Mouse (Mus musculus): ENCODE measurements at regions not wholly inside any gene's neighbourhood (a gene's known extent, or its start where the extent isn't known, plus 50 kb on each side); places are given as distances from the start of the nearest gene placed in this dataset.

- WGBS = 23% methylated on average over 2 of the region's 2 CpGs
- TF ChIP-seq POLR2A (IDR thresholded peaks at IDR 0.05; ENCODE audit: low read depth, low read length) = no peak
- no peak for TF ChIP-seq CTCF (IDR thresholded peaks at IDR 0.05; ENCODE audit: extremely low read depth, insufficient read length, insufficient replicate concordance, low read depth, low read length)
- H3K27ac ChIP-seq (ENCODE audit: insufficient read depth, low read depth, low read length) = no peak overlapping the region
Measured at GRCm38 (mm10) chr2:147529161-147529560, 167.4 kb downstream of the Pax1 start.

GRCm38 (mm10) chr2:147515436-147515835 lies 153.7 kb downstream of the Pax1 start:
- H3K4me3 ChIP-seq (ENCODE audit: low read depth, low read length) = no peak overlapping the region
- no peaks in the 10 kb centered on the region for H3K4me1 ChIP-seq (ENCODE audit: control insufficient read depth, insufficient read depth, insufficient read length, low read length)
- WGBS = 59% methylated on average over 3 of the region's 3 CpGs
- TF ChIP-seq POLR2A (IDR thresholded peaks at IDR 0.05; ENCODE audit: low read depth, low read length) = no peak
- no peak for TF ChIP-seq CTCF (IDR thresholded peaks at IDR 0.05; ENCODE audit: extremely low read depth, insufficient read length, insufficient replicate concordance, low read depth, low read length)
- H3K27me3 ChIP-seq (ENCODE audit: control insufficient read depth, insufficient read depth, low read length) = no peaks in the 10 kb centered on the region
- no peaks in the 10 kb centered on the region for H3K36me3 ChIP-seq (ENCODE audit: control insufficient read depth, insufficient read depth, low read length)
- H3K27ac ChIP-seq (ENCODE audit: insufficient read depth, low read depth, low read length) = no peak overlapping the region

More at GRCm38 (mm10) chr2:147529161-147529560, 167.4 kb downstream of the Pax1 start:
- Histone ChIP-seq H3K27me3 (ENCODE audit: control insufficient read depth, insufficient read depth, low read length) (no peaks in the 10 kb centered on the region), H3K36me3 (ENCODE audit: control insufficient read depth, insufficient read depth, low read length) (no peaks in the 10 kb centered on the region), H3K4me3 (ENCODE audit: low read depth, low read length) (no peak overlapping the region), H3K4me1 (ENCODE audit: control insufficient read depth, insufficient read depth, insufficient read length, low read length) (no peaks in the 10 kb centered on the region)

- no peak overlapping the region for H3K4me3 ChIP-seq (ENCODE audit: low read depth, low read length)
- no peak for TF ChIP-seq POLR2A (IDR thresholded peaks at IDR 0.05; ENCODE audit: low read depth, low read length)
- TF ChIP-seq CTCF (IDR thresholded peaks at IDR 0.05; ENCODE audit: extremely low read depth, insufficient read length, insufficient replicate concordance, low read depth, low read length) = no peak
- no peaks in the 10 kb centered on the region for H3K4me1 ChIP-seq (ENCODE audit: control insufficient read depth, insufficient read depth, insufficient read length, low read length)
- H3K27me3 ChIP-seq (ENCODE audit: control insufficient read depth, insufficient read depth, low read length) = no peaks in the 10 kb centered on the region
- H3K27ac ChIP-seq (ENCODE audit: insufficient read depth, low read depth, low read length) = no peak overlapping the region
- H3K36me3 ChIP-seq (ENCODE audit: control insufficient read depth, insufficient read depth, low read length) = no peaks in the 10 kb centered on the region
- WGBS = 79% methylated on average over 3 of the region's 3 CpGs
Measured at GRCm38 (mm10) chr2:147514748-147515147, 153.0 kb downstream of the Pax1 start.

- Histone ChIP-seq H3K27me3 (ENCODE audit: control insufficient read depth, insufficient read depth, low read length) (no peaks in the 10 kb centered on the region), H3K4me3 (ENCODE audit: low read depth, low read length) (no peak overlapping the region), H3K36me3 (ENCODE audit: control insufficient read depth, insufficient read depth, low read length) (no peaks in the 10 kb centered on the region), H3K4me1 (ENCODE audit: control insufficient read depth, insufficient read depth, insufficient read length, low read length) (no peaks in the 10 kb centered on the region), H3K27ac (ENCODE audit: insufficient read depth, low read depth, low read length) (no peak overlapping the region)
- WGBS = 32% methylated on average over 4 of the region's 4 CpGs
- no peak for TF ChIP-seq POLR2A (IDR thresholded peaks at IDR 0.05; ENCODE audit: low read depth, low read length)
- no peak for TF ChIP-seq CTCF (IDR thresholded peaks at IDR 0.05; ENCODE audit: extremely low read depth, insufficient read length, insufficient replicate concordance, low read depth, low read length)
Measured at GRCm38 (mm10) chr2:147503962-147504361, 142.2 kb downstream of the Pax1 start.

- Histone ChIP-seq H3K27me3 (ENCODE audit: control insufficient read depth, insufficient read depth, low read length) (no peaks in the 10 kb centered on the region), H3K27ac (ENCODE audit: insufficient read depth, low read depth, low read length) (no peak overlapping the region), H3K4me3 (ENCODE audit: low read depth, low read length) (no peak overlapping the region), H3K36me3 (ENCODE audit: control insufficient read depth, insufficient read depth, low read length) (no peaks in the 10 kb centered on the region), H3K4me1 (ENCODE audit: control insufficient read depth, insufficient read depth, insufficient read length, low read length) (no peaks in the 10 kb centered on the region)
- TF ChIP-seq POLR2A (IDR thresholded peaks at IDR 0.05; ENCODE audit: low read depth, low read length) = no peak
- TF ChIP-seq CTCF (IDR thresholded peaks at IDR 0.05; ENCODE audit: extremely low read depth, insufficient read length, insufficient replicate concordance, low read depth, low read length) = no peak
- 95% methylated on average over 1 of the region's 1 CpGs for WGBS
Measured at GRCm38 (mm10) chr2:147498731-147499130, 137.0 kb downstream of the Pax1 start.

- TF ChIP-seq CTCF (IDR thresholded peaks at IDR 0.05; ENCODE audit: extremely low read depth, insufficient read length, insufficient replicate concordance, low read depth, low read length) (no peak), POLR2A (IDR thresholded peaks at IDR 0.05; ENCODE audit: low read depth, low read length) (no peak)
- WGBS = 25% methylated on average over 5 of the region's 5 CpGs
- Histone ChIP-seq H3K4me1 (ENCODE audit: control insufficient read depth, insufficient read depth, insufficient read length, low read length) (no peaks in the 10 kb centered on the region), H3K4me3 (ENCODE audit: low read depth, low read length) (no peak overlapping the region), H3K27ac (ENCODE audit: insufficient read depth, low read depth, low read length) (no peak overlapping the region), H3K36me3 (ENCODE audit: control insufficient read depth, insufficient read depth, low read length) (no peaks in the 10 kb centered on the region), H3K27me3 (ENCODE audit: control insufficient read depth, insufficient read depth, low read length) (no peaks in the 10 kb centered on the region)
Measured at GRCm38 (mm10) chr2:147455932-147456331, 94.2 kb downstream of the Pax1 start.

- Histone ChIP-seq H3K27me3 (ENCODE audit: control insufficient read depth, insufficient read depth, low read length) (no peaks in the 10 kb centered on the region), H3K4me3 (ENCODE audit: low read depth, low read length) (no peak overlapping the region), H3K36me3 (ENCODE audit: control insufficient read depth, insufficient read depth, low read length) (no peaks in the 10 kb centered on the region), H3K27ac (ENCODE audit: insufficient read depth, low read depth, low read length) (no peak overlapping the region), H3K4me1 (ENCODE audit: control insufficient read depth, insufficient read depth, insufficient read length, low read length) (no peaks in the 10 kb centered on the region)
- 63% methylated on average over 18 of the region's 18 CpGs for WGBS
- TF ChIP-seq CTCF (IDR thresholded peaks at IDR 0.05; ENCODE audit: extremely low read depth, insufficient read length, insufficient replicate concordance, low read depth, low read length) = no peak
- no peak for TF ChIP-seq POLR2A (IDR thresholded peaks at IDR 0.05; ENCODE audit: low read depth, low read length)
Measured at GRCm38 (mm10) chr2:147454362-147455257, 92.9 kb downstream of the Pax1 start.
